Mouse (Mus musculus) cerebellum, adult 11 months (tissue): ENCODE data around the gene Auh.

Experiments
- DNase-seq: peaks from one replicate; pipeline ENCODE4 v3.0.0; 2022

Auh gene

DNA sequence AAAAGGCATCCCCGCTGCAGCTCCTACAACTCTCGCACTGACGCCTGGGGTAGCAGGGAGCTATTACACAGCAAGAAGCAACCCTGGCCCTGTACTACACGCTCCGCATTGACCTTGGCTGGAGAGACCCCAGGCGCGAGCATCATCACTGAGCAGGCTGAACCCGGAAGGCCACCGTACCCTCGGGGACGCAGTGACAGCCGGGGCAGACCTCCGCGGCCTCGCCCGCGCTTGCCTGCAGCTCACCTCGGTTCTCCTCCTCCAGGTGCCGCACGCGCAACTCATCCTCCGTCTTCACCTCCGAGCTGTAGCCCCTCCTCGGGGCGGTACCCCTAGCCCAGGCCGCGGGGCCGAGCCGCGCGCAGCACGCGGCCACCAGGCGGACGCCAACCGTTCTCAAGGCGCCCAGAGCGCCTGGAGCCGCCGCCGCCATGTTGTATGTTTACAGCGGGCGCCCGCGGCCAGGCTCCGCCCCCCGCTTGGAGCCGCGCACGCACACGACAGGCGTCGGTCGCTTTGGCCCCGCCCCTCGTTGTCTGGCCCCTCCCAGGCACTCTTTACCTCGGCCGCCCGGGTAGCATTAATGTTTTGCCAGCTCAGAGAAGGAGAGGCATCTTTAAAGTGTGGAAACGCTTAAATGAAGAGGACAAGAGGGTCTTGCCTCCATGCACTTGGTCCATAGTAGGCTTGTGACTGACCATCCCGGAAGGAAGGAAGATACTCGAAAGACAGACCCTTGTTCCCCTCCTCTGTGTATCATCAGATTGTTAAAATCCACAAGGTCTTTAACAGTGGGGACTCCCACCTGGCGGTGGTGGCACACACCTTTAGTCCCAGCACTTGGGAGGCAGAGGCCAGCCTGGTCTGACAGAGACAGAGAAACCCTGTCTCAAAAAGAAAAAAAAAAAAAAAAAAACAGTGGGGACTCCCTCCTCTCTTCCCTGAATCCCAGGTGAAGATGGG is at the start of gene Auh:
Auh (minus strand) TSS at position 473 of the 963 bp plus-strand sequence.
- DNase-seq, result peak; percentile 83

DNA sequence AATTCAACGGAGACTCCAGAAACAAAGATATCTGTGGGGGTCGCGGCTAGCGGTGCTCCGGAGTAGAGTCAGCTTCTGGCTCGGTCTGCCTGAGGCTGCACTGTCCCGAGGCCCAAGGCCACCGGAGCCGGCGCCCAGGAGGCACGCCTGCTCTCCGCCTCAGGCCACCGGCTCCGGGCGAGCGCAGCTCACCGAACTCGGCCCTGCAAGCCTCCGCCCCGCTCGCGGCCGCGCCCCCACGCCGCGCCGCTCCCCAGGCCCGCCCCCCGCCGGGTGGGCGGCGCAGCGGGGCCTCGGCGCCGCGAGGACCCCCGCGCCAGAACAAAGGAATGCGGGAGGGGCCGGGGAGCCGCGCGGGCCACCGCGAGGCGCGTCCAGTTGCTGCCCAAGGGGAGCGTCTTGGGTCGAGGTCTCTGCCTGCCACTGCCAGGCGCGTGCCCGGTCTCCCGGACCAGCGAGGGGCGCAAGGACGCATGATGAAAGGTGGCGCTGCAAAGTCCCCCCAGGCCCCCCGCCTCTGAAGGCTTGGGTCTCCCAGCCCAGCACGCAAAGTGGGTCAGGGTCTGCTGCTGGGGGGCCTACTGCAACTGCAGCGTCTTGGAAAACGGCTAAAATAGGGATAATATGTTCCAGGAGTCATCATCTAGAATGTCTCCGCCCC is 49.0 kb upstream of the Auh start:
- peak; percentile 30 for DNase-seq

DNA sequence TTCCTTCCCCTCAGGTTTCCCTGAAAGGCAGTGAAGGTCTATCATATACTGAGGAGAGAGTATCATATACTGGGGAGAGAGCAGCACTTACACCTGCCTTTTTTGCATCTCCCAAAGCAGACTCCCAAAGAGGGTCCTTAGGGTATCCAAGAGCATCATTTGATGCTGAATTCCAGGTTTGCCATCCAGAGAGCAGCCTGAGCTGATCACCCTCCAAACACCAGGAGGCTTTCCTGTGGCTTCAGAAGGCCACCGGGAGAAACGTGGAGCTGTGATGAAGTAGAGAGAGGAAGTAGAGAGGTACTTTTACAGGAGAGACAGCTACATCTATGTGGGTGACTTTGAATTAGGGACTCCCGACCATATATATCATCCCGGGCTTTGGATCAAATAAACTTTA is 48.3 kb upstream of the Auh start:
- DNase-seq, result no peak

DNA sequence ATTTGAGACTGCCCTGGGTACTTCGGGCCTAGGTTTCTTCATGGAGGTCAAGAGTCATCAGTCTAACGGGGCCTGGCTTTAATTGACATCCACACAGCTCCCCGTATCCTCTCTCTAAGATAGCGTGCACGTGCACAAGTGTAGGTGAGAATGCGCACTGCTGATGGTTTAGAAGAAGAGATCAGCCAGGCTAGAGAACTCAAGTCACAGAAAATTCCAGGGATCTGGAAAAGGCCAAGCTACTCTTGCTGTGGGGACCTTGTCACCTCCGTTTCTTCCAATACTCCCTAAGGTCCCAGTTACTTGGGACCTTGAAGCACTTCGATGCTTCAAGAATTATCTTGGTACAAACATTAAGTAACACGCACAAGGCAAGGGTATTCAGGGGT is 47.7 kb upstream of the Auh start:
- DNase-seq, result no peak

DNA sequence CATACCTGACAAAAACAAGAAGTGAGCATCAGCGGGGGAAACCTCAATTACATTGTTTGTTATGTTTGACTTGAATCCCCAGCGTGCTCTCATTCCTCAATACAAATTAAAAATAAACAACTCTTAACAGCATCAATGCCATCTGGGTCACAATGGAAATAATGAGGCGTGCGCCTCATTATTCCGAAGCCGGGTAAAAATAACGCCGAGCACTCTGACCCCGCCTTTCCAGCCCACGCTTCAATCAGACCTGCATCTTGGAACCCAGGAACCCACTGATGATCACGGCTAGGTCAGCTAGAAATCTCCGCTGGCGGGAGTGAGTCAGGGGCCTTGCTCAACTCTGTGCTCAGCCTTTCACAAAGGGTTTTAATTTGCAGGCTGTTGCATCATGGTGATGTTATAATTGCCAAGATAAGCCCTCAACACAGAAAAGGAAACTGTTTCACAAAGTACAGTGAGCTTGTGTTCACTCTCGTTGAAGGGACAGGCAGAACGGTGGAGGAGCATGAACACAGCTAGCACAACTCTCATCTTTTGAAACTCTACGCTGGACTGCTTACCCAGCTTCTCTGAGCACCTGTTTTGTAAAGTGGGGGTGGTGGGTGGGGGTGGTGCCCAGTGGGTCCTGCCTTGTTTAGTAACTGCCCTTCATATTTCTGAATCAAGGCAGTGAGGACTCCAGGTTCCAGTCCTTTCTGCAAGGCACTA is 47.2 kb upstream of the Auh start:
- no peak for DNase-seq

DNA sequence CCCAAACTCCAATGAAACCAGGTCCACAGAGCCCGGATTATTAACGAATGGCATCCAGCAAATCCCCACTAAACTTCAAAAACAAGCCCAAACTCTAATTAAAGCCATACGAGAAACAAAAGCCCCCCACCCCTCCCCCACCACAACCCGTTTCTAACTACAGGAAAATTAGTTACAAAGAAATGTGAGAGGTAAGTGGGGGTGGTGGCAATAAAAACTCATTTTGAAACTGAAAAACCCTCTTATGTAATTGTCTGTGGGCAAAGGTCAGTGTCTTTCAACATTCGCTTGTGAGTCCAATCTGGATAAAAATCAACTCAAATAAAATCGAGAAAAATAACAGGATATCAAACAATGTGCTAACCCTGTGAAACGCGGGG is 46.6 kb upstream of the Auh start:
- DNase-seq, result no peak

DNA sequence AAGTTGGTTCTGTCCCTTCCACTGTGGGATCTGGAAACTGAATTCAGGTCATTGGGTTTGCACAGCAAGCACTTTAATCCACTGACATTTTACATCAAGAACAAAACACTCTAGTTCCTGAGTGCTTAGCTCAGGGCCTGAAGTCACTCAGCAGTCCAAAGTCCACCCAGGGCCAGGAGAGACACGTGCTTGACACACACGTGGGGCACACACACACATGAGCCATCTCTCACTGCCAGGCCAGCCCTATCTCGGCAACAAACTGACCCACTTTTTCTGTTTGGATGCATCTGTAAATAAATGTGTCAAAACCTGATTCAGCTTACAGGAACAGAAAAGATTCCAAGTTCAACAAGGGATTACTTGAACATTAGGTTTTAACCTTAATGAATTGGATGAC is 45.2 kb upstream of the Auh start:
- no peak for DNase-seq

DNA sequence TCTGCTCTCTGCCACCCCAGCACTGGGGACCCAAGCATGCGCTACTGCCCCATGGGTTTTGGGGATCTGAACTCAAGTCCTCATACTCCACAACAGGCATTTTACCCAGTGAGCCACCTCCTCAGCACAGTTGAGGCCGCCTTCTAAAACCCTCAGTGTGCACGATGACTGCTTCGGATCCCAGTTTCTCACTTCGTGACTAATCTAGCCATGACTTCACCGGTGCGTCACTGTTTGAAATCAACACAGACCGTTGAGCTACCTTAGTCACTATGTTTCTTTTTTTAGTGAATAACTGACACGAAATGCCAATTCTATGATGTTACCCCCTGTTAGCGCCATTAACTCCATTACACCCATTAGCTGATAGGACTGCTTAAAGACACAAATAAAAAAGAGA is 43.9 kb upstream of the Auh start:
- no peak for DNase-seq

DNA sequence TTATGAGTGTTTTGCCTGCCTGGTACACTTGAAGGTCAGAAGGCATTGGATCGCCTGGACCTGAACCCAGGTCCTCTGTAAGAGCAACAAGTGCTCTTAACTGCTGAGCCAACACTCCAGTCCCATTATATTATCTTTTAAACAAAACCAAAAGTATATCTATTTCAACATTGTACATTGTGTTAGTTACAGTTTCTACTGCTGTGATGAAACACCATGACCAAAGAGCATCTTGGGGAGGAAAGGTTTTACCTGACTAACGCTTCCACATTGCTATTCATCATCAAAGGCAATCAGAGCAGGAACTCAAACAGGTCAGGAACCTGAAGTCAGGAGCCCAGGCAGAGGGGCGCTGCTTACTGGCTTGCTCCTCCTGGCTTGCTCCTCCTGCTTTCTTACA is 43.1 kb upstream of the Auh start:
- no peak for DNase-seq

DNA sequence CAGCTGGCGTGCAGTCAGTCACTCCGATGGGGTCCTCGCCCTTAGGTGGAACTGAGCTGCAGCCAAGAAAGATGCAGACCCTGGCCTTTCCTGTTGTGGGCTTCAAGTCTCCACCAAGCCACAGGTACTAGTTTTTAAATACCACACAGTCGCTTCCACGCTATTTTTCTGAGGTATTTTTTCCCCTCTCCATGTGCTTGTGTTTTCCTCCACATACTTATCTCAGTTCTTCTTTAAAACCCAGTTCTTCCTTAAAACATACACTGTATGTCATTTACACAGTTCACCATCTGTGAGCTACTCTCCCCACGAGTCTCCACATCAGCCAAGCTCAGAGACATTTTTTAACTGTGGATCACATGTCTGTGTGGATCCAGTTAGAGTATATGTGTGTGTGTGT is 41.4 kb upstream of the Auh start:
- DNase-seq, result no peak

DNA sequence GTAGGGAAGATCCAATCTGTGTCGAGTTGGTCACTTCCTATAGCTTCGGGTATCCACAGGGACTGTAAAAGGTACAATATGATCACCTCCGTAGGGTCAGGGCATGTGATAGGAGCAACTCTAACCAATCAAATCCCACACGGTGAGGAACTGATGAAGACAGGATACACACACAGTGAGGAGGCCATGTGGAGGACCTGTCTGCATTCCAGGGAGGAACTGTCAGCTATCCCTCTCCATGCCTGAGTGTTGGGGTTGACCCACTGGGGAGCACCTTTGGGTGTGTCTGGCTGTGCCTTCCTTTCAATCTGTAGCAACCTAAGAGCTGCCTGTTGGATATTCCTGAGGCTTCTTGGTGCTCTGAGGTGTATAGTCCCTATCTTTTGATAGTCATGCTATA is 33.4 kb upstream of the Auh start:
- DNase-seq, result no peak

DNA sequence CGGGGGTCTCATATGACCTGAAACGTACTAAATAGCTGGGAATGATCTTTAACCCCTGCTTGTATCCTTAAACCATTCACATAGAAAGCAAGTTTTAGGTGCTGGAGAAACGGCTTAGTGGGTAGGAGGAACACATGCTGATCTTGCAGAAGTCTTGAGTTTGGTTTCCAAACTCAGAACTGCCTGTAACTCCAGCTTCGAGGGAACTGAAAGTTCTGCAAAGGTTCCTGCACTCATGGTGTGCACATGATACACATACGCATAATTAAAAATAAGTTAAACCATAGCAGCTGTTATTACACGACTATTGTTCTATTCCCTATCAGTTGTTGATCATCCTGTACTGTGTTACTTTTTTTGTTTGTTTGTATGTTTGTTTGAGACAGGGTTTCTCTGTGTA is 32.9 kb upstream of the Auh start:
- DNase-seq, result no peak

DNA sequence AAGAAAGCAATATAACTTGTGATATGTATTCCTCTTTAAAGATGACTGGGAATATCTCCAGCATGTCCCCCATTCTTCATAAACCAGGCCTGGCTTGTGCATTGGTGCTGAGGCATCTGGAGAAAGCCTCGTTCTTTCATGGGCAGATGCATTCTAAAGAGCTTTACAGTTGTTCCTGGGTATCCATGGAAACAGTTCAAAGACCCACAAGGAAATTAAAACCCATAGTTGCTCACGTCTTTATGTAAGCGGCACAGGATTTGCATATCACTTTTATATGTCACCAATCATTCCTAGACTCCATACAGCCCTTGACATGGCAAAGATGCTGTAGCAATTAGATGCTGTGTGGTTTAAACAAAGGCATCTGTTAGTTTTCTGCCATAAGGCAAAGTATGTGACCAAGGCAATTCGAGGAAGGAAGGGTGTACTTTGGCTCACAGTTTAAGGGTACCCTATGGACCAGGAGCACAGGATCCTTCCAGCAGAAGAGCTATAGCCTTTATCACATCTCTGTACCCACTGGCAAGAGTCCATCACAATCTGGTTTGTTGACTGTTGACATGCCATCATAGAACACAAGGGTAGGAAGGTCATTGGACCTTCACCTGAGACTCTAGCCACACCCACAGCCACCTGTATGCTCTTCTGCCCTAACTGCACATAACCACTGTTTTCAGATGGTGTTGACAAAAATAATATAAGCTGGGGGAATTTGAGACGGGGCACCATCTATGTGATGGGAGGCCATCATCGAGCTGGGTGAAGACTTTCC is 24.5 kb upstream of the Auh start:
- DNase-seq, result no peak

DNA sequence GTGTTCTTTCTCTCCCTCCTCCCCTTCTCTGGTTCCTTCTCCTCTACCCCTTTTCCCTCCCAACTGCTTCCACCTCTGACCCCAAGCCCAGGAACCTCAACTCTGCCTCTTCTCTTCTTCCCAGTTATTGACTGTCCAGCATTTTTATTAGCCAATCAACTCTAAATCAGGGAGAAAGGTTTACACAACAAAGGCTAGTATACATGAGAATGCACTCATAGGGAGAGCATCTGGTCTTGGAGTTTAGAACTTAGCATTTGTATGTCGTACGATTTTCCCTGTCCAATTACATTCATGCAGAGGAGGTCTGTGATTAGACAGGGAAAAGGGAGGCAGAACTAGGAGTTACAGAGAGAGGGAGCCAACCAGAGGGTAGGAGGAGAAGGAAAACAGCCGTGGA is 19.7 kb upstream of the Auh start:
- DNase-seq, result no peak

DNA sequence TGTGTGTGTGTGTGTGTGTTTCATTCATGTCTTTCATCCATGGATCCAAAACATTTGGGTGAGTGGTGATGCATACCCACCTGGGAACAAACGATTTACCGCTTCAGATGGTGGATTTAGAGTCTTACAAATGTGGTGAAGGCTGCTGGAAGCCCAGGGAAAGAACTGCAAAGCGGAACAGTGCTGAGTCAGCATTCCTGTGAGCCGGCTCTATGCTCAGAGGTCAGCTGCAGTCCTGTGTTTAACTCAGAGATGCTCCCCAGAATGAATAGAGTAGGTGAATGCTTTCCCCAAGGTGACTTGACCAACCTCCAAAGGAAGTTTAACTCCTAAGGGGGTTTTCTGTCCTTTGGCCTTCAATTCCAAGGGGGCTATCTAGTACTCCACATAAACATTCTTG is 18.1 kb upstream of the Auh start:
- no peak for DNase-seq

DNA sequence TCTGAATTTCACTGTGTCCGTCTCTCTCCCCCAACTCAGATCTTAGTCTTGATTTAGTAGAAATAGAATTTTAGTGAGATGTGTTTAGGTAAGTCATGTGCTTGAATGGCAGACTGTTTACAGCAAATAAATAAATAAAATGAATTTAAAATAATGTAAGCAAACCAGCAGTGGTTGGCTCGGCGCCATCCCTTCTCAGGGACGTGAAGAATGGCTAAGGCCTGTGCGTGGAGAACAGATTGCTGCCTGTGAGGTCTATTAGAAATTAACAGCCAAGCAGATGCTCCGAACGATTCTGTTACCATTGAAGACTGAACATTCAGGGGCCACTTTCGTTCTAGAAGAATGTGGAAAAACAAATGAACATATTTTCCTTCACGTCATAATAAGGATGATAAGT is 16.3 kb upstream of the Auh start:
- DNase-seq, result no peak

DNA sequence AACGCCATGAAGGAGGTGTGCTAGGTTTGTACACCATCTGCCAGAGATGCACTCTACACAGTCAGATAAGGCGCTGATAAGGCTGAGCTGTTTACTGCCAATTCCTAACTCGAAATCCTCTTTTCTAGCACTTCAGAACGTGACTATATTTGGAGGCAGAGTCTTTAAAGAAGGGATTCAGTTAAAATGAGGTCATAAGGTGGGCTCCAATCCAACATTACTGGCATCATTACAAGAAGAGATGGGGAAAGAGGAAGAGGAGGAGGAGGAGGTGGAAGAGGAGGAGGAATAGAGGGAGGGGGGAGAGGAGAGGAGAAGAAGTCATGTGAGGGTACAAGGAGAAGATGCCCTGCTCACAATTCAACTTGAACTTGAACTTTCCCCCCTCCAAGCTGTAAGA is 14.6 kb upstream of the Auh start:
- DNase-seq, result no peak

DNA sequence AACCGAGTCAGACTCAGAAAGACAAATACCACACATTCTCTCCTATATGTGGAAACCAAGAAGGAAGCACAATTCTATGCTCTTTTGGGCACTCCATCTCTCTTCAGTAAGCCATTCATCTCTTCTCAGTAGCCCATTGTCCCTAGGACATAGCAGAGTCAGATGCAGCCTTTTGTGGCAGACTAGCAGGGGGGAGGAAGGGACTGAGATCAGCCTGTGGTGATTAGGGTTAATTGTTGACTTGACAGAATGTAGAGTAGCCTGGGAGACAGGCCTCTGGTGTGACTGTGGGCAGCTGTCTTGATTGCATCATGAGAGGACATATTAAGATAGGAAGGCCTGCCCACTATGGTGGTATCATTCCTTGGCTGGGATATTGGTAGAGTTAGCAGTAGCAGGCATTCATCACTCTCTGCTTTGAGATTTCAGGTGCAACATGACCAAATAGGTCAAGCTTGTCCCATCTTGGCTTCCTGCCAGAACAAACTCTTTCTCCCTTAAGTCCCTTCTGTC is 13.5 kb upstream of the Auh start:
- no peak for DNase-seq

DNA sequence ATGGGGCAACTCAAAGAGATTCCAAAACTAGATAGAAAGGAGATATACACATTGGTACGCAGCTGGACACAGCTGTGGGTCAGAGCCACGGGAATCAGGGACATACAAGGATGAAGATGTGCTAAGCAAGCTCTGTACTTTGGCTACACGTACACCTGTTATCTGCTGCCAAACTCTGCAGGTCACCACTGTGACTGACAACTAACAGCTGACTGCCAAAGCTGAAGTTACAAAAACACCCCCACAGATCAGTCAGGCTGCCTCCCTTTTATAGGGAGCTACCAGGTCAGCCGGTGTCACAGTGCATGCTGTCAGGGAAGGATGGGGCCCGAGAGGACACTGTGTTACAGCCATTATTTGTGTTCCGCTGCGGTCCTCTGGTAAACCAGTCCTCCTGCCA is 11.5 kb upstream of the Auh start:
- DNase-seq, result no peak

DNA sequence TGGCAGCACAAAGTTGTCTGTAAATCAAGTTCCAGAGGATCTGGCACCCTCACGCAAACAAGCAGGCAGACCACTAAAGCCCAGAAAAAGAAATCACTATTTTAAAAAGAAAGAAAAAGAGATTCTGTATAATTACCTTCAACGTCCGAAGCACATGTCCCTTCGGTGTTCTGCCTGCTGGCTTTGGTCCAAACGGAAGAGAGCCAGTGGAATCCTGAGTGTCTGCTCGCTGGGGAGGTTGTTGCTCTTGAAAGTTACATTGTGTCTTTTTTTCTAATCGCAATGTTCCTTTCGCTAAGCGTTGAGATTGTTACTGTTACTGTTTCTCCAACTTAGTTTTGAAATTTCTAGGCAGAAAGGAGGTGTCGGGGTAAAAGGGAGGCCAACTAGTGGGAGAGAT is 1.1 kb upstream of the Auh start:
- DNase-seq, result no peak

DNA sequence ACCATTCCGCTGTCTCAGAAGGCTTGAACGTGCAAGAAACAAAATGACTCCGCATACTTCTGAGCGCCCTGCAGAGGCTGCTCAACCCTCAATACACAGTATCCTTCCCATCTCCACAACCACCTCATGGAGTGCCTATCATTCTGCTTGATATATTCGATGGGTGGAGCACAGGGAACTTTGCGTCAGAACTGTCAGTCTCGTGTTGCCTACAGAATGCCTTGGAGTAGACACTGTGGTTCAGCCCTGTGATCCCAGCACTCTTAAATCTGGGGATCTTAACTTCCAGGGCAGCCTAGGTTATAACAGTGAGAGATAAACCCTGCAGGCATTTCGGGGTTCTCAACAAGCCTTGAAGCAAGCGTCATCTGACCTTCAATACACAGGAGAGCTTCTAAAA is 1.1 kb downstream of the Auh start:
- DNase-seq, result no peak

DNA sequence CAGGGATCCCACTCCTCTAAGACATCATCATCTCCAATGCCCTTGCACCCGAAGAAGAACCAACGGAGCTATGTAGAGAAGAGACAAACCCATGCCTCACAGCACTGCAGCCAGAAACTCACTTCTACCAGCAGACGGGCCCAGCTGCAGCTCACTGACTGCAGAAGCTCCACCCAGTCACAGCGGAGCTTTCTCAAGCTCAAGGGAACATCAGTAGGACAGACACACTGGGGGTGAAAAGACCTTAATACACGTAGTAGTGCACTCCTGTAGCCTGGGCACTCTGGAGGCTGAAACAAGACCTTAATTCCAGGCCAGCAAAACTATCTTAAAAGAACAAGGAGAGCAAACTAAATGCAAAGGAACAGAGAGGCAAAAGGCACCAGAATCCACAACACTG is 5.0 kb downstream of the Auh start:
- no peak for DNase-seq

DNA sequence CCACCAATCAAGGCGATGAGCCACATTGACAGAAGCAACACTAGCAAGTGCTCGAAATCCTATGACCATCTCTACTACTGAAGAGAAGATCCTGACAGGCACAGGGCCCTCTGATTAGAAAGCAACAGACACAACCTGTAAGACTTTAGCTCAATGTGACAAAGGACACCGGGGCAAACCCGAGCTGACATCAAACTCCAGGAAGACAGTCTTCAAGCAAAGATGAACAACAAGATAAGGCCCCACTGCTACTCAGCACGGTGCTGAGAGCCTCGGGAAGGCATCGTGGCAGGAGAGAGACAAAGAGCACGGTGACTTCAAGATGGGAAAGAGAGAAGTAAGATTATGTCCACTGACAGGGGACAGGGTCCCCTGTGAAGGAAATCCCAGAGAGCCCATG is 7.5 kb downstream of the Auh start:
- no peak for DNase-seq
